Mouse (Mus musculus) Patski (cell line): ENCODE measurements around the gene 9030025P20Rik. TPM values are rescaled to one million over a fixed set of nuclear protein-coding genes. Genes with fewer than 3 reads are reported as not detected.
"Not testable (repeated sequence)": the region's sequence is repeated elsewhere in the genome, so short reads cannot be mapped to it uniquely, and the experiment has no call there.

Source experiments
- ATAC-seq: fragments of 100-300 bp; one replicate; pipeline ENCODE4 v1.8.0; 2021
- CTCF ChIA-PET: fragments of 350-600 bp; sonication (Branson Sonifier 250); formaldehyde crosslinking; loops from one replicate; lab custom pipeline; 2022; ENCODE audit warnings: inconsistent platforms; lab: Charles Lee
- POLR2A ChIA-PET: fragments of 350-600 bp; sonication (Branson Sonifier 250); formaldehyde crosslinking; loops from one replicate; lab custom pipeline; 2022; ENCODE audit warnings: antibody characterized with exemption, inconsistent platforms; lab: Charles Lee
- DNase-seq: peaks from one replicate; pipeline ENCODE4 v3.0.0-alpha.2; 2011; ENCODE audit warnings: low read depth, low spot score
- H3K27me3 ChIP-seq: fragments of 371-371 bp; one replicate; pipeline ENCODE4 v1.5.1; 2021
- in situ Hi-C: fragments of 300-500 bp; cut with MboI; formaldehyde crosslinking; loops from 3 replicates; pipeline ENCODE4 v1.11.1; 2018; ENCODE audit warnings: low pct_unique_long_range_greater_than_20kb, mixed read lengths
- polyA plus RNA-seq: library from polyadenylated mRNA; unstranded; gene quantifications from one replicate; pipeline ENCODE4 v1.2.3, GENCODE M21; 2021

9030025P20Rik gene
- polyA plus RNA-seq, 1 experiment from 2014 or later, result 14.5 TPM

- in situ Hi-C loops, DNase-seq, ATAC-seq, H3K27me3 ChIP-seq, POLR2A ChIA-PET, CTCF ChIA-PET: not testable (repeated sequence)
These were observed 21.8 kb downstream of the 9030025P20Rik start for GRCm38 (mm10) chr17:15000047-15000446.

- ATAC-seq, result peak; percentile 73
These were observed 30.8 kb downstream of the 9030025P20Rik start for GRCm38 (mm10) chr17:15009088-15009487.

DNA sequence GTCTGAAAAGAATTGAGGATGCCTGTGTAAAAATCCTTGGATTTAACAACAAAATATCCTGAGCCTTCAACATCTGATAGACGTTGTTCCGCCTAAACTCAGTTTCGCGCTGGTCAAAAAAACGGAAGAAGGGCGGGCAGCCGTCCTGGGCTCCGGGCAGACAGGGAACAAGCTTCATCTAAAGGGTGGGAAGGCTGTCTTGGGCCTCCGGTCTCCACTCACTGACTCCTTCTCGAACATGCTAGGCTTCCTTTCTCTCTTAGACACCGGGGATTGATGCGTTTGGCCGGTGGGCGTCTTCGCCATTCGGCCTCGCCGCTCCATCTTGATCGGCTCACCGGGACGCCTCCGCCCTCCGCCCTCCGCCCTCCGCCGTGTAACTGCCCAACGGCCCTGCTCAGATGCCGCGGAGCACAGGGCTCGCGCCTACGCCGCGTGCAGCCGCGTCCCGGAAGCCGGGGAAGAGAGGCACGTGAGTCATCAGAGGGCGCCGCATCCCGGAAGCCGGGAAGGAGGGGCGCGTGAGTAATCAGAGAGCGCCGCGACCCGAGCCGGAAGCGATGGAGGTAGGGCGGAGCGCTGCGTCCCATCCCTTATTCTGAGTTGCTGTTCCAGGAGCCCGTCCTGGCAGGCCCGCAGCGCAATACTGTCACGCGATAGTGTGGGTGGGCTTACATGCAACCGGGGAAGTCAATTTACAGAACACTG lies 31.6 kb downstream of the 9030025P20Rik start, which contains the start of gene Gm3435:
Gm3435 (plus strand) TSS at position 471 of the 708 bp plus-strand sequence.
- POLR2A ChIA-PET, in situ Hi-C loops, H3K27me3 ChIP-seq: not testable (repeated sequence)

More at GRCm38 (mm10) chr17:15009088-15009487, 30.8 kb downstream of the 9030025P20Rik start:
- DNase-seq, in situ Hi-C loops, H3K27me3 ChIP-seq, POLR2A ChIA-PET, CTCF ChIA-PET: not testable (repeated sequence)

GRCm38 (mm10) chr17:15021503-15022220 lies 43.4 kb downstream of the 9030025P20Rik start:
- POLR2A ChIA-PET, in situ Hi-C loops: not testable (repeated sequence)

More for the DNA sequence above, 31.6 kb downstream of the 9030025P20Rik start, which contains the start of gene Gm3435:
- CTCF ChIA-PET, DNase-seq: not testable (repeated sequence)
- ATAC-seq, result peak; percentile 94

DNA sequence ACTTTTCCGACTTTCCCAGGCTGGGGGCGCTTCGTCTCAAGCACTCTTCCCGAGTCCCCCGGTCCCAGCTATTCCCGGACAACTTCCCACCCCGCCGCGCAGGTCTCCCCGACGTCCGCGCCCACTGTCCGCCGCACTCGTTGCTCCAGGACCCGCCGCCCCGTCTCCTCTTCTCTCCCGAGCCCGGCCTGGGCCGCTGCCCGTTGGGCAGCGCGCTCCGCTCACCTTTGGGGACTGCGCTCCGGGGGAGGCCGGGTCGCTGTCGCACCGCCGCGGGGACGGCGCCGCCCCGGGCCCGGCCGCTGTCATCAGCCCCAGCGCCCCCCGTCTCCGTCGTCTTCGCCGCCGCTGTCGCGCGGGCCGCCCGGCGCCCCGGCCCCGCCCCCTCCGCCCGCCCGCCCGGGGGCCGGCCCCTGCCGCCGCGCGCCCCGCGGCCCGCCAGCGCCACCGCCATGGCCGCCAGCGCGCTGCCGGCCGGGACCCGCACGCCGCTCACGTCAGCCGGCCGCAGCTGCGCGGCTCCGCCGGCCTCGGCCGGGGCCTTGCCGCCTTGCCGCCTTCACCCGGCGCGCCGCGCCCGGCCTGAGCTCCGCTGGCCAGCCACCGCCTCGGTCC lies 45.7 kb downstream of the 9030025P20Rik start:
- ATAC-seq, result peak; percentile 78
- DNase-seq, POLR2A ChIA-PET, CTCF ChIA-PET, H3K27me3 ChIP-seq, in situ Hi-C loops: not testable (repeated sequence)

More at GRCm38 (mm10) chr17:15021503-15022220, 43.4 kb downstream of the 9030025P20Rik start:
- DNase-seq, CTCF ChIA-PET, ATAC-seq, H3K27me3 ChIP-seq: not testable (repeated sequence)

- POLR2A ChIA-PET, in situ Hi-C loops, CTCF ChIA-PET, H3K27me3 ChIP-seq, DNase-seq: not testable (repeated sequence)
- ATAC-seq, result peak; percentile 49
These were observed 46.4 kb downstream of the 9030025P20Rik start for GRCm38 (mm10) chr17:15024502-15025193.

GRCm38 (mm10) chr17:15025513-15025912 lies 47.2 kb downstream of the 9030025P20Rik start:
- ATAC-seq, DNase-seq, H3K27me3 ChIP-seq, POLR2A ChIA-PET, CTCF ChIA-PET, in situ Hi-C loops: not testable (repeated sequence)

DNA sequence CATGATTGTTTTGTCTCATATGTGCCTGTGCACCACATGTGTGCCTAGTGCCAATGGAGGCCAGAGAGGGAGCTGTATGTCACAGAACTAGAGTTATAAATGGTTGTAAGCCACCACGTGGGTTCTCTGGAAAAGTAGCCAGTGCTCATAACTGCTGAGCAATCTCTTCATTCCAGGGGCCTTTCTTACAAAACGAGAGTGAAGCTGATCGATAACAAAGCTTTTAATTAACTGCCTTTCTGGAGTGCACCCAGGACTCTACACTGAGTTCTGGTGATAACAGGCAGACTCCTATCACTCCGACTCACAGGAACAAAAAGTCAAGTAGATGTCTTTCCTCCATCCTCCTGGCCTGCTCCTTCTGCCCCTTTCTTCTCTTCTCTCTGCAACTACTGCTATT lies 53.1 kb downstream of the 9030025P20Rik start:
- CTCF ChIA-PET, POLR2A ChIA-PET, H3K27me3 ChIP-seq, in situ Hi-C loops, DNase-seq, ATAC-seq: not testable (repeated sequence)

DNA sequence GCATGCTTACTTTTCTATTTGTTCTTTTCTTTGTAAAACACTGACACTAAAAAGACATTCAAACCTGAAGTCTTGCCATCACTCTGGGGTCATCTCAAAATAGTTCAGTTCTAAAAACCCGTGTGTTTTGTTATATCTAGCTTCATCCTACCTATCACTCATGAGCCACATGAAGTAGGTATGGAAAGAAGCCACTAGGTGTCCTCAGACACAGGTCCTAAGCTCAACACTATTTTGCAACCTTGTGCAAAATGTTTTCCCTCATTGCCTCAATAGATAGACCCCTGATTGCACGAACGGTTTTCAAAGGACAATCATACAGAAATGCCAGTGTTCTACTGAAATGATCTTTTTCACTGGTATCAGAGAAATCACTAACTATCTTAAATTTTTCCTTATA lies 62.2 kb downstream of the 9030025P20Rik start:
- in situ Hi-C loops, DNase-seq, POLR2A ChIA-PET, CTCF ChIA-PET, H3K27me3 ChIP-seq: not testable (repeated sequence)
- ATAC-seq, result peak; percentile 69

Other genes starting within 250 kb of the 9030025P20Rik start
- 5.7 TPM for gene Wdr27, start 35.3 kb upstream of the 9030025P20Rik start, polyA plus RNA-seq
- 31.9 TPM for gene 1600012H06Rik, start 35.3 kb upstream of the 9030025P20Rik start, polyA plus RNA-seq
- gene Phf10, start 17.2 kb upstream of the 9030025P20Rik start, polyA plus RNA-seq, result 71.5 TPM
- gene Gm3417, start 322 bp downstream of the 9030025P20Rik start, polyA plus RNA-seq, result not detected
- 4.1 TPM for gene Gm3435, start 31.7 kb downstream of the 9030025P20Rik start, polyA plus RNA-seq
- gene Ermard, start 62.7 kb downstream of the 9030025P20Rik start, polyA plus RNA-seq, result 50.2 TPM
- gene Tcte3, start 63.0 kb downstream of the 9030025P20Rik start, polyA plus RNA-seq, result 0.19 TPM
- gene Gm3448, start 63.1 kb downstream of the 9030025P20Rik start, polyA plus RNA-seq, result 1.5 TPM